Comparison of ENCODE assay signal across 18 mouse cellular contexts in the genomic region with DNA sequence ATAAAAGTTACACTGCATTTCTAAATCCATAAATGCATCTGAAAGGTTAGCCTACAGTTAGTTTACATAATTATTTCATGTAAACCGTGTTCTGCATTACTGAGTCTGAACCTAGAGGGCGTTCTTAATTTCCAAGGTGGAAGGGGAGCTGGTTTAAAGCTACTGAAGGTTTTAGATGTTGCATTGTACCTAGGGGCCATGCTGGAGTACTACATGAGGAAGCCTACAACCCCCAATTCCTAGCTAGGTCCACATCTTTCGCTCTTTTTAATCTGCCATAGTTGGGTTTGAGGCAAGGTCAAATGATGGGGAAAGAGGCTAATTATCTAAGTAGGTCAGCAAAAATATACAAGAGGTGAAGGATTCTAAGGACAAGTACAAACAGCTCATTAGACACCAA. TPM values are rescaled to one million over a fixed set of nuclear protein-coding genes. Genes with fewer than 3 reads are reported as not detected.
DNase-seq lines count a peak whose midpoint lies in the region; ATAC-seq and TF ChIP-seq lines count a peak whose summit lies in the region.
"Had no signal": no experiment of that assay in that cellular context is flagged by ENCODE, and none has a peak within 500 bp of the region (broad histone marks: within the 10 kb centered on the region; RNA-seq: fewer than 3 reads in every experiment).

No protein-coding gene starts in this region.

- no peaks in the 10 kb centered on the region for H3K36me3 ChIP-seq in heart, adult 2 months (ENCODE audit: control insufficient read depth, insufficient read depth, low read length)
- H3K36me3 ChIP-seq in intestine, postnatal 0 days (ENCODE audit: control insufficient read depth, insufficient read depth): no peaks in the 10 kb centered on the region
- no peaks in the 10 kb centered on the region for H3K36me3 ChIP-seq in intestine, embryonic 15.5 days
- H3K36me3 ChIP-seq in heart, postnatal 0 days (replicated peaks; ENCODE audit: control insufficient read depth, insufficient read depth, low read length): no peaks in the 10 kb centered on the region
- H3K36me3 ChIP-seq: embryonic facial prominence, embryonic 13.5 days; limb, embryonic 15.5 days; neural tube, embryonic 12.5 days had no signal

- no peak overlapping the region for H3K4me3 ChIP-seq in heart, adult 2 months
- no peak overlapping the region for H3K4me3 ChIP-seq in intestine, postnatal 0 days (ENCODE audit: low read depth, low read length)
- H3K4me3 ChIP-seq in intestine, embryonic 15.5 days (replicated peaks): no peak overlapping the region
- no peak overlapping the region for H3K4me3 ChIP-seq in heart, postnatal 0 days (ENCODE audit: low read depth, low read length)
- H3K4me3 ChIP-seq in gastrocnemius, adult 2 months: no peak overlapping the region
- H3K4me3 ChIP-seq: embryonic facial prominence, embryonic 13.5 days; limb, embryonic 15.5 days; neural tube, embryonic 12.5 days had no signal

- intact Hi-C loops in heart, adult 2 months (cut with DNase I): loop anchor here (2.0 kb wide), 1 partner anchor 25 kb away; no protein-coding TSS in a partner anchor
- intact Hi-C loops in gastrocnemius, adult 2 months (cut with DNase I): no loop called here

- no peaks in the 10 kb centered on the region; the same call in 1 of the 2 replicates for H3K4me1 ChIP-seq in heart, adult 2 months (ENCODE audit: control insufficient read depth, insufficient read depth, low read length)
- peaks cover 11% of the 10 kb centered on the region for H3K4me1 ChIP-seq in intestine, postnatal 0 days (replicated peaks; ENCODE audit: control insufficient read depth, insufficient read depth, low read length)
- H3K4me1 ChIP-seq in intestine, embryonic 15.5 days (replicated peaks): peaks cover 4% of the 10 kb centered on the region
- H3K4me1 ChIP-seq in heart, postnatal 0 days (ENCODE audit: control insufficient read depth, insufficient read depth): 0 out of 2 replicates have a peak, but pooled peaks cover 12% of the 10 kb centered on the region

- no peaks in the 10 kb centered on the region for H3K27me3 ChIP-seq in heart, adult 2 months (ENCODE audit: control insufficient read depth, insufficient read depth, low read length)
- no peaks in the 10 kb centered on the region for H3K27me3 ChIP-seq in intestine, postnatal 0 days (replicated peaks; ENCODE audit: control insufficient read depth, insufficient read depth, low read length)
- H3K27me3 ChIP-seq in intestine, embryonic 15.5 days (replicated peaks): no peaks in the 10 kb centered on the region
- no peaks in the 10 kb centered on the region for H3K27me3 ChIP-seq in heart, postnatal 0 days (ENCODE audit: control insufficient read depth, insufficient read depth, low read length)
- H3K27me3 ChIP-seq: embryonic facial prominence, embryonic 13.5 days; limb, embryonic 15.5 days; neural tube, embryonic 12.5 days had no signal

- H3K27ac ChIP-seq in heart, adult 2 months: peak overlapping the region; percentile 45
- no peak overlapping the region for H3K27ac ChIP-seq in intestine, postnatal 0 days (ENCODE audit: low read depth, low read length)
- H3K27ac ChIP-seq in intestine, embryonic 15.5 days: no peak overlapping the region
- H3K27ac ChIP-seq in heart, postnatal 0 days (ENCODE audit: low read depth): peak overlapping the region; percentile 72
- no peak overlapping the region for H3K27ac ChIP-seq in gastrocnemius, adult 2 months
- H3K27ac ChIP-seq: embryonic facial prominence, embryonic 13.5 days; limb, embryonic 15.5 days; neural tube, embryonic 12.5 days had no signal

- no peaks in the 10 kb centered on the region for H3K9me3 ChIP-seq in intestine, postnatal 0 days (ENCODE audit: control insufficient read depth)
- no peaks in the 10 kb centered on the region for H3K9me3 ChIP-seq in intestine, embryonic 15.5 days
- H3K9me3 ChIP-seq in heart, postnatal 0 days (replicated peaks; ENCODE audit: control insufficient read depth, low read length): no peaks in the 10 kb centered on the region
- H3K9me3 ChIP-seq: embryonic facial prominence, embryonic 13.5 days; limb, embryonic 15.5 days; neural tube, embryonic 12.5 days had no signal

- no peak for ATAC-seq in intestine, postnatal 0 days
- no peak for ATAC-seq in intestine, embryonic 15.5 days
- ATAC-seq in heart, postnatal 0 days (ENCODE audit: insufficient read depth, low read depth): no peak
- ATAC-seq: lung, postnatal 0 days had no signal

- no peak for DNase-seq in heart, adult 2 months
- no peak for DNase-seq in heart, postnatal 4 days
- peak; percentile 42 for DNase-seq in retina, embryonic 14.5 days (ENCODE audit: low spot score)
- DNase-seq in retina, postnatal 1 day: no peak
- no peak for DNase-seq in heart, postnatal 0 days (ENCODE audit: low spot score)
- DNase-seq in gastrocnemius, adult 2 months: no peak
- DNase-seq: adrenal gland, adult 8-10 months; B cell, adult 2 months; kidney, adult 11 months; kidney, postnatal 14 days; right cerebral cortex, postnatal 4 days; thymus, adult 18-20 months had no signal

- 83% methylated on average over 3 of the region's 3 CpGs for WGBS in heart, adult 2 months
- 83% methylated on average over 3 of the region's 3 CpGs for WGBS in intestine, postnatal 0 days
- 82% methylated on average over 3 of the region's 3 CpGs for WGBS in intestine, embryonic 15.5 days
- WGBS in heart, postnatal 0 days: 86% methylated on average over 3 of the region's 3 CpGs

- H3K9ac ChIP-seq in heart, adult 2 months (ENCODE audit: low read depth, low read length): no peak overlapping the region
- no peak overlapping the region for H3K9ac ChIP-seq in intestine, postnatal 0 days (ENCODE audit: low read depth, low read length)
- no peak overlapping the region for H3K9ac ChIP-seq in intestine, embryonic 15.5 days
- H3K9ac ChIP-seq in heart, postnatal 0 days (replicated peaks; ENCODE audit: low read depth, low read length): no peak overlapping the region
- H3K9ac ChIP-seq: embryonic facial prominence, embryonic 13.5 days; limb, embryonic 15.5 days; neural tube, embryonic 12.5 days had no signal

- no peak for TF ChIP-seq EP300 in heart, adult 2 months (IDR thresholded peaks at IDR 0.05; ENCODE audit: insufficient read depth, low read depth, low read length)
- TF ChIP-seq EP300 in heart, postnatal 0 days (IDR thresholded peaks at IDR 0.05; ENCODE audit: low read depth): no peak

- H3K79me2 ChIP-seq in heart, adult 2 months (replicated peaks; ENCODE audit: control insufficient read depth, insufficient read depth, low read length): no peaks in the 10 kb centered on the region

- 0 out of 2 replicates have a peak, but pooled peaks have one; percentile 1 for TF ChIP-seq CTCF in heart, adult 2 months (IDR thresholded peaks at IDR 0.05)
- 0 out of 2 replicates have a peak, but pooled peaks have one; percentile 16 for TF ChIP-seq CTCF in intestine, postnatal 0 days (IDR thresholded peaks at IDR 0.05; ENCODE audit: low read depth)
- 0 out of 2 replicates have a peak, but pooled peaks have one; percentile 5 for TF ChIP-seq CTCF in heart, postnatal 0 days (IDR thresholded peaks at IDR 0.05; ENCODE audit: low read depth)
- no peak for TF ChIP-seq CTCF in gastrocnemius, adult 2 months (IDR thresholded peaks at IDR 0.05)

- no peak overlapping the region for H3K4me2 ChIP-seq in intestine, postnatal 0 days (replicated peaks; ENCODE audit: low read depth)
- no peak overlapping the region for H3K4me2 ChIP-seq in intestine, embryonic 15.5 days (replicated peaks)
- no peak overlapping the region for H3K4me2 ChIP-seq in heart, postnatal 0 days (ENCODE audit: low read depth, low read length)
- H3K4me2 ChIP-seq: embryonic facial prominence, embryonic 13.5 days; limb, embryonic 15.5 days; neural tube, embryonic 12.5 days had no signal

- no peak for TF ChIP-seq POLR2A in heart, adult 2 months (IDR thresholded peaks at IDR 0.05; ENCODE audit: insufficient read depth, low read depth, low read length)

RNA-seq across cellular contexts. Expression of a gene that starts 25.5 kb away (rescaled TPM):
- total RNA-seq in heart, adult 2 months (2021): 10 to 100 TPM; 25.2 to 28.8 TPM
- polyA plus RNA-seq in heart, adult 2 months (2012; rRNA removed): 26.4 and 27.4 TPM in 2 replicates
- total RNA-seq in heart, postnatal 4 days (2021): 10 to 100 TPM; 34.7 to 37.2 TPM
- 40.5 and 45.0 TPM in 2 replicates for polyA plus RNA-seq in intestine, postnatal 0 days (2015; fragmentation: Nextera tagmentation; extraction: Ambion mirVana)
- polyA plus RNA-seq in intestine, embryonic 15.5 days (2015; fragmentation: Nextera tagmentation; extraction: Ambion mirVana): 44.5 and 50.0 TPM in 2 replicates
- total RNA-seq in heart, postnatal 0 days (2014; rRNA removed; ENCODE audit: low replicate concordance): 3.9 and 11.4 TPM in 2 replicates
- 48.9 and 55.1 TPM in 2 replicates for polyA plus RNA-seq in heart, postnatal 0 days (2015; fragmentation: Nextera tagmentation; extraction: Ambion mirVana)
- total RNA-seq in gastrocnemius, adult 2 months (2021): 10 to 100 TPM; 21.8 to 23.5 TPM

Comparison
In these comparisons a context has a peak if more than half of its experiments do, and no peak if none do; other contexts are left out.
1. H3K27ac ChIP-seq: peak in heart, adult 2 months (single experiment) and heart, postnatal 0 days (single experiment); none in intestine, postnatal 0 days (single experiment), intestine, embryonic 15.5 days (single experiment) and gastrocnemius, adult 2 months (single experiment).